Mouse (Mus musculus) adrenal gland, postnatal 14 days (tissue): Measurements from ENCODE around the gene Rbm38. TPM values are rescaled to one million over a fixed set of nuclear protein-coding genes. Genes with fewer than 3 reads are reported as not detected.
A peak's percentile ranks its signal among the peaks of the same experiment; 100 is the strongest.

Experiments
- DNase-seq: peaks from one replicate; pipeline ENCODE4 v3.0.0; 2021; ENCODE audit warnings: mixed read lengths
- total RNA-seq: library from RNA; stranded (reverse); gene quantifications from 2 replicates; pipeline ENCODE4 v1.2.3, GENCODE M21; 2021

The Rbm38 gene
- total RNA-seq, 1 experiment from 2014 or later, result 31.6 TPM

- no peak for DNase-seq
Observed at GRCm38 (mm10) chr2:173036611-173037010, 16.3 kb downstream of the Rbm38 start.

GRCm38 (mm10) chr2:173037347-173037746 is 17.0 kb downstream of the Rbm38 start:
- DNase-seq, result no peak

GRCm38 (mm10) chr2:173037827-173038607 is 17.7 kb downstream of the Rbm38 start:
- DNase-seq, result peak; percentile 62

- no peak for DNase-seq
Observed at GRCm38 (mm10) chr2:173039041-173039440, 18.7 kb downstream of the Rbm38 start.

- no peak for DNase-seq
Observed at GRCm38 (mm10) chr2:173040803-173041202, 20.5 kb downstream of the Rbm38 start.

GRCm38 (mm10) chr2:173041242-173041641 is 20.9 kb downstream of the Rbm38 start:
- DNase-seq, result no peak

- DNase-seq, result no peak
Observed at GRCm38 (mm10) chr2:173041893-173042292, 21.6 kb downstream of the Rbm38 start.

GRCm38 (mm10) chr2:173042504-173043162 is 22.3 kb downstream of the Rbm38 start:
- DNase-seq, result no peak

- DNase-seq, result peak; percentile 92
Observed at GRCm38 (mm10) chr2:173044198-173044970, 24.1 kb downstream of the Rbm38 start.

GRCm38 (mm10) chr2:173046582-173047297 is 26.4 kb downstream of the Rbm38 start:
- DNase-seq, result peak; percentile 29

- DNase-seq, result no peak
Observed at GRCm38 (mm10) chr2:173047471-173047870, 27.2 kb downstream of the Rbm38 start.

- DNase-seq, result peak; percentile 2
Observed at GRCm38 (mm10) chr2:173048041-173048745, 27.9 kb downstream of the Rbm38 start.

GRCm38 (mm10) chr2:173049231-173049630 is 28.9 kb downstream of the Rbm38 start:
- DNase-seq, result peak; percentile 6

- DNase-seq, result peak; percentile 67
Observed at GRCm38 (mm10) chr2:173049817-173050216, 29.5 kb downstream of the Rbm38 start.

GRCm38 (mm10) chr2:173050604-173051382 is 30.5 kb downstream of the Rbm38 start:
- peak; percentile 5 for DNase-seq

GRCm38 (mm10) chr2:173052881-173053280 is 32.6 kb downstream of the Rbm38 start:
- DNase-seq, result peak; percentile 5

GRCm38 (mm10) chr2:173053846-173054245 is 33.5 kb downstream of the Rbm38 start:
- peak; percentile 2 for DNase-seq

- DNase-seq, result peak; percentile 3
Observed at GRCm38 (mm10) chr2:173056303-173056881, 36.1 kb downstream of the Rbm38 start.

GRCm38 (mm10) chr2:173056882-173057315 is 36.6 kb downstream of the Rbm38 start:
- peak; percentile 6 for DNase-seq

- DNase-seq, result no peak
Observed at GRCm38 (mm10) chr2:173057623-173058022, 37.3 kb downstream of the Rbm38 start.
